In genomic region chr2:74300366-74300791, GRCm38 (mm10) we compare ENCODE assay signal across 8 mouse cellular contexts.
A peak's percentile ranks its signal among the peaks of the same experiment; 100 is the strongest.
DNase-seq lines count a peak whose midpoint lies in the region; ATAC-seq and TF ChIP-seq lines count a peak whose summit lies in the region.

No protein-coding gene starts in this region.

- peak overlapping the region; percentile 72 for H3K4me2 ChIP-seq in heart, postnatal 0 days (ENCODE audit: low read depth, low read length)
- H3K4me2 ChIP-seq in liver, embryonic 13.5 days, result peak overlapping the region; percentile 46
- H3K4me2 ChIP-seq in neural tube, embryonic 15.5 days, result peak overlapping the region; percentile 61

- 0 out of 2 replicates have a peak, but pooled peaks cover 10% of the 10 kb centered on the region for H3K27me3 ChIP-seq in heart, postnatal 0 days (ENCODE audit: control insufficient read depth, insufficient read depth, low read length)
- H3K27me3 ChIP-seq in liver, embryonic 13.5 days, result no peaks in the 10 kb centered on the region
- H3K27me3 ChIP-seq in neural tube, embryonic 15.5 days (replicated peaks), result 0 out of 2 replicates have a peak, but pooled peaks cover 7% of the 10 kb centered on the region

- H3K4me1 ChIP-seq in embryonic fibroblast, embryonic 13.5 days (ENCODE audit: control insufficient read depth, insufficient read depth, low read length), result peaks cover 3% of the 10 kb centered on the region; the same call in 1 of the 2 replicates
- H3K4me1 ChIP-seq in heart, postnatal 0 days (ENCODE audit: control insufficient read depth, insufficient read depth), result peaks cover 5% of the 10 kb centered on the region; the same call in 1 of the 2 replicates
- H3K4me1 ChIP-seq in liver, embryonic 13.5 days (replicated peaks), result no peaks in the 10 kb centered on the region
- peaks cover 8% of the 10 kb centered on the region for H3K4me1 ChIP-seq in neural tube, embryonic 15.5 days

- peak overlapping the region; percentile 26 for H3K4me3 ChIP-seq in embryonic fibroblast, embryonic 13.5 days (ENCODE audit: insufficient read depth, low read length)
- peak overlapping the region; percentile 39 for H3K4me3 ChIP-seq in heart, postnatal 0 days (ENCODE audit: low read depth, low read length)
- peak overlapping the region; percentile 14; the same call in 1 of the 2 replicates for H3K4me3 ChIP-seq in liver, embryonic 13.5 days (replicated peaks)
- peak overlapping the region; percentile 31 for H3K4me3 ChIP-seq in neural tube, embryonic 15.5 days (replicated peaks)

- TF ChIP-seq POLR2A in embryonic fibroblast, embryonic 13.5 days (IDR thresholded peaks at IDR 0.05; ENCODE audit: low read depth, low read length), result no peak

- peak; percentile 48; the same call in 1 of the 2 replicates for TF ChIP-seq CTCF in embryonic fibroblast, embryonic 13.5 days (IDR thresholded peaks at IDR 0.05; ENCODE audit: borderline replicate concordance, insufficient read depth, low read length)
- TF ChIP-seq CTCF in heart, postnatal 0 days (IDR thresholded peaks at IDR 0.05; ENCODE audit: low read depth), result peak; percentile 79

- no peak overlapping the region for H3K27ac ChIP-seq in embryonic fibroblast, embryonic 13.5 days (ENCODE audit: insufficient read depth, low read length)
- H3K27ac ChIP-seq in heart, postnatal 0 days (ENCODE audit: low read depth), result no peak overlapping the region
- no peak overlapping the region for H3K27ac ChIP-seq in liver, embryonic 13.5 days
- H3K27ac ChIP-seq in neural tube, embryonic 15.5 days (replicated peaks), result no peak overlapping the region

- no peak for ATAC-seq in heart, postnatal 0 days (ENCODE audit: insufficient read depth, low read depth)
- ATAC-seq in liver, embryonic 13.5 days (ENCODE audit: low read depth), result no peak
- peak; percentile 82; the same call in 1 of the 2 replicates for ATAC-seq in neural tube, embryonic 15.5 days (ENCODE audit: low FRiP score)

- TF ChIP-seq EP300 in heart, postnatal 0 days (IDR thresholded peaks at IDR 0.05; ENCODE audit: low read depth), result no peak

- no peaks in the 10 kb centered on the region for H3K9me3 ChIP-seq in heart, postnatal 0 days (replicated peaks; ENCODE audit: control insufficient read depth, low read length)
- H3K9me3 ChIP-seq in liver, embryonic 13.5 days (replicated peaks), result no peaks in the 10 kb centered on the region
- no peaks in the 10 kb centered on the region for H3K9me3 ChIP-seq in neural tube, embryonic 15.5 days (replicated peaks)

- H3K36me3 ChIP-seq in heart, postnatal 0 days (replicated peaks; ENCODE audit: control insufficient read depth, insufficient read depth, low read length), result no peaks in the 10 kb centered on the region
- H3K36me3 ChIP-seq in liver, embryonic 13.5 days, result no peaks in the 10 kb centered on the region
- no peaks in the 10 kb centered on the region for H3K36me3 ChIP-seq in neural tube, embryonic 15.5 days

- 3% methylated on average over 11 of the region's 11 CpGs for WGBS in heart, postnatal 0 days
- 2% methylated on average over 11 of the region's 11 CpGs for WGBS in liver, embryonic 13.5 days (ENCODE audit: insufficient replicate concordance)
- 1% methylated on average over 11 of the region's 11 CpGs for WGBS in neural tube, embryonic 15.5 days

- peak; percentile 56 for DNase-seq in ES-CJ7 (ENCODE audit: low read depth, low spot score)
- DNase-seq in adrenal gland, postnatal 25 days, result peak; percentile 44
- peak; percentile 79 for DNase-seq in heart, postnatal 0 days (ENCODE audit: low spot score)
- peak; percentile 51 to 82 for DNase-seq in kidney, postnatal 36 days
- no peak for DNase-seq in liver, embryonic 13.5 days
- no peak for DNase-seq in spleen, postnatal 4 days (ENCODE audit: low spot score in 2 of 2)

- no peak overlapping the region for H3K9ac ChIP-seq in heart, postnatal 0 days (replicated peaks; ENCODE audit: low read depth, low read length)
- H3K9ac ChIP-seq in liver, embryonic 13.5 days, result no peak overlapping the region
- H3K9ac ChIP-seq in neural tube, embryonic 15.5 days (replicated peaks), result peak overlapping the region; percentile 33; the same call in 1 of the 2 replicates

Comparison
In these comparisons a context has a peak if more than half of its experiments do, and no peak if none do; other contexts are left out.
1. DNase-seq: peak in ES-CJ7 (single experiment), adrenal gland, postnatal 25 days (single experiment), heart, postnatal 0 days (single experiment) and kidney, postnatal 36 days (2 of 2); none in liver, embryonic 13.5 days (single experiment) and spleen, postnatal 4 days (0 of 2).
2. Peak in every context shown above with its lines, with median percentiles within 50 percentile points of each other: H3K4me3 ChIP-seq and H3K4me2 ChIP-seq.